Mouse (Mus musculus): Measurements from ENCODE around the gene Cnot1.

DNA sequence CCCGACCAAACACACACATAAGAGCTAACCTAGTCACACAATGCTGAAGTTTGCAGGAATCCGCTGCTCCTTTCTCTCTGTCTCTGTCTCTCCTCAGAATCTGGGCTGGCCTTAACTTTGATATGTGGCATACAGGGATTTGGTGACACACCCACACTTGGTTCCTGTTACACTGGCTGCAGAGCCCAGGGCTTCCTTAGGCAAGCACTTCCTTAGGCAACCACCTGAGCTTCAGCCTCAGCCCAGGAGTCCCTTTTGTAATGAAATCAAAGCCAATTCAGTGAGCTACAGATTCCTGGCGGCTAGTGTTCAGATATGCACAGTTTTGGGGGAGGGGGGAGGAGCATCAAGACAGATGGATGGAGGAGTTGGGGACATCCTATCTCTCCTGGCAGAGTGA lies 10.3 kb upstream of the Cnot1 start:
- TF ChIP-seq CTCF (IDR thresholded peaks at IDR 0.05; ENCODE audit: extremely low read depth, insufficient read length, insufficient replicate concordance, low read depth, low read length) (no peak), POLR2A (IDR thresholded peaks at IDR 0.05; ENCODE audit: low read depth, low read length) (no peak)
